Mouse (Mus musculus) lung, adult 2 months (tissue): Measurements from ENCODE around the gene Hs3st1.

ENCODE experiments used
- CTCF ChIP-seq: fragments of 200-500 bp; IDR thresholded peaks from 2 replicates; pipeline ENCODE4 v1.5.1; 2011; ENCODE audit warnings: mild to moderate bottlenecking, low read length, control low read depth; ENCODE audit not compliant: insufficient read depth
- POLR2A ChIP-seq: fragments of 200-500 bp; IDR thresholded peaks from 2 replicates; pipeline ENCODE4 v1.6.1; 2011; ENCODE audit warnings: low read depth, mild to moderate bottlenecking, control low read depth, low read length, borderline replicate concordance; ENCODE audit errors: extremely low read depth

- TF ChIP-seq CTCF (no peak), POLR2A (no peak)
Observed at GRCm38 (mm10) chr5:39612240-39612639, 143.0 kb downstream of the Hs3st1 start.
